Mouse (Mus musculus): Measurements from ENCODE around the gene Pex14. TPM values are rescaled to one million over a fixed set of nuclear protein-coding genes. Genes with fewer than 3 reads are reported as not detected.

Pex14 gene
- polyA plus RNA-seq, 1 experiment = 49.4 TPM

- 73% methylated on average over 23 of the region's 23 CpGs for WGBS
- Histone ChIP-seq H3K4me1 (ENCODE audit: control insufficient read depth, insufficient read depth, insufficient read length, low read length) (peaks cover 12% of the 10 kb centered on the region), H3K36me3 (ENCODE audit: control insufficient read depth, insufficient read depth, low read length) (peaks cover 11% of the 10 kb centered on the region), H3K27me3 (ENCODE audit: control insufficient read depth, insufficient read depth, low read length) (no peaks in the 10 kb centered on the region), H3K4me3 (ENCODE audit: low read depth, low read length) (peak overlapping the region; percentile 16; the same call in 1 of the 2 replicates), H3K27ac (ENCODE audit: insufficient read depth, low read depth, low read length) (no peak overlapping the region)
- no peak for TF ChIP-seq POLR2A (IDR thresholded peaks at IDR 0.05; ENCODE audit: low read depth, low read length)
- TF ChIP-seq CTCF (IDR thresholded peaks at IDR 0.05; ENCODE audit: extremely low read depth, insufficient read length, insufficient replicate concordance, low read depth, low read length) = no peak
Observed at GRCm38 (mm10) chr4:149064061-149064854, 35.4 kb downstream of the Pex14 start.

GRCm38 (mm10) chr4:149062406-149063318 lies 37.0 kb downstream of the Pex14 start:
- 37% methylated on average over 21 of the region's 21 CpGs for WGBS
- TF ChIP-seq CTCF (IDR thresholded peaks at IDR 0.05; ENCODE audit: extremely low read depth, insufficient read length, insufficient replicate concordance, low read depth, low read length) (no peak), POLR2A (IDR thresholded peaks at IDR 0.05; ENCODE audit: low read depth, low read length) (no peak)
- Histone ChIP-seq H3K36me3 (ENCODE audit: control insufficient read depth, insufficient read depth, low read length) (peaks cover 6% of the 10 kb centered on the region), H3K4me3 (ENCODE audit: low read depth, low read length) (peak overlapping the region; percentile 24; the same call in 1 of the 2 replicates), H3K27ac (ENCODE audit: insufficient read depth, low read depth, low read length) (peak overlapping the region; percentile 14), H3K27me3 (ENCODE audit: control insufficient read depth, insufficient read depth, low read length) (no peaks in the 10 kb centered on the region), H3K4me1 (ENCODE audit: control insufficient read depth, insufficient read depth, insufficient read length, low read length) (peaks cover 12% of the 10 kb centered on the region)

- TF ChIP-seq CTCF (IDR thresholded peaks at IDR 0.05; ENCODE audit: extremely low read depth, insufficient read length, insufficient replicate concordance, low read depth, low read length) = no peak
- TF ChIP-seq POLR2A (IDR thresholded peaks at IDR 0.05; ENCODE audit: low read depth, low read length) = no peak
- Histone ChIP-seq H3K36me3 (ENCODE audit: control insufficient read depth, insufficient read depth, low read length) (peaks cover 2% of the 10 kb centered on the region), H3K27me3 (ENCODE audit: control insufficient read depth, insufficient read depth, low read length) (no peaks in the 10 kb centered on the region), H3K27ac (ENCODE audit: insufficient read depth, low read depth, low read length) (no peak overlapping the region), H3K4me1 (ENCODE audit: control insufficient read depth, insufficient read depth, insufficient read length, low read length) (peaks cover 16% of the 10 kb centered on the region), H3K4me3 (ENCODE audit: low read depth, low read length) (no peak overlapping the region)
- 89% methylated on average over 13 of the region's 13 CpGs for WGBS
Observed at GRCm38 (mm10) chr4:149061432-149061718, 38.3 kb downstream of the Pex14 start.

- Histone ChIP-seq H3K36me3 (ENCODE audit: control insufficient read depth, insufficient read depth, low read length) (no peaks in the 10 kb centered on the region), H3K27ac (ENCODE audit: insufficient read depth, low read depth, low read length) (no peak overlapping the region), H3K4me3 (ENCODE audit: low read depth, low read length) (no peak overlapping the region), H3K27me3 (ENCODE audit: control insufficient read depth, insufficient read depth, low read length) (no peaks in the 10 kb centered on the region), H3K4me1 (ENCODE audit: control insufficient read depth, insufficient read depth, insufficient read length, low read length) (peaks cover 16% of the 10 kb centered on the region)
- 78% methylated on average over 14 of the region's 14 CpGs for WGBS
- TF ChIP-seq CTCF (IDR thresholded peaks at IDR 0.05; ENCODE audit: extremely low read depth, insufficient read length, insufficient replicate concordance, low read depth, low read length) (no peak), POLR2A (IDR thresholded peaks at IDR 0.05; ENCODE audit: low read depth, low read length) (no peak)
Observed at GRCm38 (mm10) chr4:149060621-149061431, 38.9 kb downstream of the Pex14 start.

GRCm38 (mm10) chr4:149059713-149060112 lies 40.0 kb downstream of the Pex14 start:
- no peak overlapping the region for H3K4me3 ChIP-seq (ENCODE audit: low read depth, low read length)
- no peak overlapping the region for H3K27ac ChIP-seq (ENCODE audit: insufficient read depth, low read depth, low read length)
- peaks cover 16% of the 10 kb centered on the region for H3K4me1 ChIP-seq (ENCODE audit: control insufficient read depth, insufficient read depth, insufficient read length, low read length)
- no peaks in the 10 kb centered on the region for H3K27me3 ChIP-seq (ENCODE audit: control insufficient read depth, insufficient read depth, low read length)
- no peak for TF ChIP-seq CTCF (IDR thresholded peaks at IDR 0.05; ENCODE audit: extremely low read depth, insufficient read length, insufficient replicate concordance, low read depth, low read length)
- TF ChIP-seq POLR2A (IDR thresholded peaks at IDR 0.05; ENCODE audit: low read depth, low read length) = no peak
- WGBS = 90% methylated on average over 9 of the region's 9 CpGs
- no peaks in the 10 kb centered on the region for H3K36me3 ChIP-seq (ENCODE audit: control insufficient read depth, insufficient read depth, low read length)

- Histone ChIP-seq H3K27ac (ENCODE audit: insufficient read depth, low read depth, low read length) (no peak overlapping the region), H3K4me3 (ENCODE audit: low read depth, low read length) (no peak overlapping the region), H3K4me1 (ENCODE audit: control insufficient read depth, insufficient read depth, insufficient read length, low read length) (peaks cover 13% of the 10 kb centered on the region), H3K27me3 (ENCODE audit: control insufficient read depth, insufficient read depth, low read length) (no peaks in the 10 kb centered on the region), H3K36me3 (ENCODE audit: control insufficient read depth, insufficient read depth, low read length) (no peaks in the 10 kb centered on the region)
- WGBS = 89% methylated on average over 7 of the region's 7 CpGs
- TF ChIP-seq CTCF (IDR thresholded peaks at IDR 0.05; ENCODE audit: extremely low read depth, insufficient read length, insufficient replicate concordance, low read depth, low read length) (no peak), POLR2A (IDR thresholded peaks at IDR 0.05; ENCODE audit: low read depth, low read length) (no peak)
Observed at GRCm38 (mm10) chr4:149058298-149058697, 41.4 kb downstream of the Pex14 start.
